Mouse (Mus musculus) hindbrain, embryonic 14.5 days (tissue): Measurements from ENCODE around the gene Tmc5. TPM values are rescaled to one million over a fixed set of nuclear protein-coding genes. Genes with fewer than 3 reads are reported as not detected.

Source experiments
- ATAC-seq: fragments of 200-750 bp; cut with Nextera tagmentation; 2 replicates; pipeline ENCODE4 v1.8.0; 2017; ENCODE audit warnings: moderate number of reproducible peaks, mild to moderate bottlenecking, moderate TSS enrichment, moderate library complexity; ENCODE audit not compliant: low FRiP score
- DNase-seq: peaks from one replicate; pipeline ENCODE4 v3.0.0-alpha.2; 2015; ENCODE audit warnings: low spot score
- H3K27ac ChIP-seq: fragments of 300-500 bp; sonication (generic); 2 replicates; pipeline ENCODE4 v1.5.1; 2014; ENCODE audit warnings: mild to moderate bottlenecking, moderate library complexity
- H3K27me3 ChIP-seq: fragments of 300-500 bp; sonication (generic); 2 replicates; pipeline ENCODE4 v1.6.1; 2014; ENCODE audit warnings: mild to moderate bottlenecking, low read length, mixed read lengths; ENCODE audit not compliant: control insufficient read depth, insufficient read depth
- H3K36me3 ChIP-seq: fragments of 300-500 bp; sonication (generic); replicated peaks from 2 replicates; pipeline ENCODE4 v1.6.1; 2014; ENCODE audit not compliant: control insufficient read depth, insufficient read depth
- H3K4me1 ChIP-seq: fragments of 300-500 bp; sonication (generic); replicated peaks from 2 replicates; pipeline ENCODE4 v1.6.1; 2014; ENCODE audit warnings: antibody characterized with exemption, low read length, mixed read lengths; ENCODE audit not compliant: control insufficient read depth, insufficient read depth
- H3K4me2 ChIP-seq: fragments of 300-500 bp; sonication (generic); replicated peaks from 2 replicates; pipeline ENCODE4 v1.6.1; 2014; ENCODE audit warnings: mild to moderate bottlenecking, moderate library complexity
- H3K4me3 ChIP-seq: fragments of 300-500 bp; sonication (generic); replicated peaks from 2 replicates; pipeline ENCODE4 v1.5.1; 2014; ENCODE audit warnings: mild to moderate bottlenecking, low read length
- H3K9ac ChIP-seq: fragments of 300-500 bp; sonication (generic); 2 replicates; pipeline ENCODE4 v1.6.1; 2014
- H3K9me3 ChIP-seq: fragments of 300-500 bp; sonication (generic); 2 replicates; pipeline ENCODE4 v1.6.1; 2016; ENCODE audit warnings: low read length; ENCODE audit not compliant: control insufficient read depth
- WGBS: fragments of 180-500 bp; shearing (Covaris S2); extraction: QIAGEN DNeasy Blood & Tissue Kit; methylation state at CpG from one replicate; pipeline ENCODE4 v1.1.7; 2014; 5-methylcytosine and 5-hydroxymethylcytosine counted together
- polyA plus RNA-seq: library from polyadenylated mRNA; unstranded; fragments of >200 nt; fragmentation: Nextera tagmentation; extraction: Ambion mirVana; gene quantifications from 2 replicates; pipeline ENCODE4 v1.2.1, GENCODE M21; 2014

Tmc5 gene
- polyA plus RNA-seq, 1 experiment from 2014 or later = 0.20 TPM

- DNase-seq (no peak), ATAC-seq (no peak)
- H3K27me3 ChIP-seq = no peaks in the 10 kb centered on the region
- no peaks in the 10 kb centered on the region for H3K36me3 ChIP-seq
- H3K4me2 ChIP-seq = no peak overlapping the region
- 80% methylated on average over 6 of the region's 6 CpGs for whole genome bisulfite sequencing
- H3K4me1 ChIP-seq = no peaks in the 10 kb centered on the region
- H3K9me3 ChIP-seq = no peaks in the 10 kb centered on the region
- no peak overlapping the region for H3K4me3 ChIP-seq
- no peak overlapping the region for H3K9ac ChIP-seq
- no peak overlapping the region for H3K27ac ChIP-seq
These were observed 55.6 kb downstream of the Tmc5 start for GRCm38 (mm10) chr7:118652572-118653295.

DNA sequence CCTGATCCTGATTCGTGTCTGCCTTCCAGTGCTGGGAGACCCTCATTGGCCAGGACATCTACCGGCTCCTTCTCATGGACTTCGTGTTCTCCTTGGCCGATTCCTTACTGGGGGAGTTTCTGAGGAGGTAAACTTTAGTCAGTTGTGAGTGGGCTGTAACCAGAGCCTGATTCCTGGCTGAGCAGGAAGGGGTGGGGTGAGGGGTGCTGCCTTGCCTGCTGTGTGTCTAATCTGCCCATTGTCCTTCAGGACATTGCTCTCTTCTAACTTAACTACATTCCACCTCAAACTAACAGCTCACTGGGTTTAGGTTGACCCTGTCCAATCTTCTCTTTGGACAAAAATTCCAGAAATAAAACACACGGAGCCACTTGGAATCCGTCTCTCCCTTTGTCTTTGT lies 59.6 kb downstream of the Tmc5 start:
- Histone ChIP-seq H3K9me3 (no peaks in the 10 kb centered on the region), H3K9ac (no peak overlapping the region), H3K4me1 (no peaks in the 10 kb centered on the region), H3K27me3 (no peaks in the 10 kb centered on the region), H3K4me2 (no peak overlapping the region), H3K4me3 (no peak overlapping the region), H3K36me3 (no peaks in the 10 kb centered on the region), H3K27ac (no peak overlapping the region)
- WGBS = 34% methylated on average over 6 of the region's 6 CpGs
- DNase-seq (no peak), ATAC-seq (no peak)

DNA sequence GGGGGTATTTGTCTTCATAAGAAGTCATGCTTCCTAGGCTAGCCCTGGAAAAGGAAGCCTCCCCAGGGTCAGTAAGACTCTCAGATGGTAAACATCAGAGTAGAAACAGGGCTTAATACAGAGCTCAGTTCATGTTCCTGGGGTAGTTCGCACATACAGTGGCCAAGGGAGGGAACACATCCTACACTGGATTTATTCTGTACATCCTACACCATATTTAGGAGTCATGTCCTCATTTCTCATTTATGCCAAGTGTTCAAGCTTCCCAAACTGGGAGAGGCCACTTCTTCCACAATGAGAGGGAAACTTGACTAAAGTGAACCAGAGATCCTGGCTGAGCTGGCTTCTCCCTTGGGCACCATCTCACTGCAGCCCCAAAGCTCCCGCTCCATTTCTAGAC lies 70.7 kb downstream of the Tmc5 start:
- no peaks in the 10 kb centered on the region for H3K27me3 ChIP-seq
- H3K9ac ChIP-seq = no peak overlapping the region
- peaks cover 9% of the 10 kb centered on the region; the same call in 1 of the 2 replicates for H3K9me3 ChIP-seq
- 94% methylated on average over 2 of the region's 2 CpGs for WGBS
- H3K36me3 ChIP-seq = no peaks in the 10 kb centered on the region
- no peak overlapping the region for H3K4me2 ChIP-seq
- DNase-seq (no peak), ATAC-seq (no peak)
- no peaks in the 10 kb centered on the region for H3K4me1 ChIP-seq
- no peak overlapping the region for H3K4me3 ChIP-seq
- no peak overlapping the region for H3K27ac ChIP-seq

- WGBS = 72% methylated on average over 4 of the region's 4 CpGs
- Histone ChIP-seq H3K4me3 (no peak overlapping the region), H3K9me3 (no peaks in the 10 kb centered on the region), H3K4me1 (no peaks in the 10 kb centered on the region), H3K4me2 (no peak overlapping the region), H3K36me3 (no peaks in the 10 kb centered on the region), H3K9ac (no peak overlapping the region), H3K27ac (no peak overlapping the region), H3K27me3 (no peaks in the 10 kb centered on the region)
- ATAC-seq (no peak), DNase-seq (no peak)
These were observed 73.0 kb downstream of the Tmc5 start for GRCm38 (mm10) chr7:118670142-118670541.

- H3K4me1 ChIP-seq = no peaks in the 10 kb centered on the region
- no peak overlapping the region for H3K4me2 ChIP-seq
- H3K27me3 ChIP-seq = no peaks in the 10 kb centered on the region
- H3K36me3 ChIP-seq = no peaks in the 10 kb centered on the region
- H3K4me3 ChIP-seq = no peak overlapping the region
- H3K9ac ChIP-seq = no peak overlapping the region
- 89% methylated on average over 4 of the region's 4 CpGs for WGBS
- no peak for DNase-seq
- no peak overlapping the region for H3K27ac ChIP-seq
- H3K9me3 ChIP-seq = 0 out of 2 replicates have a peak, but pooled peaks cover 3% of the 10 kb centered on the region
- no peak for ATAC-seq
These were observed 79.7 kb downstream of the Tmc5 start for GRCm38 (mm10) chr7:118676826-118677225.

DNA sequence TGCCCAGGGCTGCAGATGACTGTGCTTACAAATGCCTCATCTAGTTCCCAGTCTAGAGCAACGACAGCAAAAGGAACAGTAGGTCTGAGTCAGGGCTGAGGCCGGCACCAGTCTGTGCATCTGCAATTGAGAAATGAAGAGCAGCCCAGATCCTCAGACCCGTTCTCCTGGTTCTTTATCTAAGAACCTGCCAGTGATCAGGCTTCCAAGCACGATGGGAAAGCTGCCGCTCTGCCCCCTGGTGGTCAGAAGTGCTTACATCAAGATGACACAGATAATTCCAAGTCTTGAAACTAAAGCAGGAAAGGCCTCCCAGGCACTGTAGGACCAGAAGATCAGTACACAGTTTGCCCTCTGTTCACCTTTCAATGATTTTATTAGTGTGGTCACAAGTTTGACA lies 91.1 kb downstream of the Tmc5 start:
- DNase-seq = peak; percentile 94
- ATAC-seq = peak; percentile 49; the same call in 1 of the 2 replicates
- H3K27me3 ChIP-seq = no peaks in the 10 kb centered on the region
- H3K4me2 ChIP-seq = no peak overlapping the region
- no peaks in the 10 kb centered on the region for H3K4me1 ChIP-seq
- peaks cover 65% of the 10 kb centered on the region for H3K36me3 ChIP-seq
- H3K9ac ChIP-seq = no peak overlapping the region
- 23% methylated on average over 5 of the region's 5 CpGs for WGBS
- H3K9me3 ChIP-seq = no peaks in the 10 kb centered on the region
- H3K4me3 ChIP-seq = no peak overlapping the region
- no peak overlapping the region for H3K27ac ChIP-seq

GRCm38 (mm10) chr7:118689088-118689487 lies 92.0 kb downstream of the Tmc5 start:
- peaks cover 74% of the 10 kb centered on the region for H3K36me3 ChIP-seq

DNA sequence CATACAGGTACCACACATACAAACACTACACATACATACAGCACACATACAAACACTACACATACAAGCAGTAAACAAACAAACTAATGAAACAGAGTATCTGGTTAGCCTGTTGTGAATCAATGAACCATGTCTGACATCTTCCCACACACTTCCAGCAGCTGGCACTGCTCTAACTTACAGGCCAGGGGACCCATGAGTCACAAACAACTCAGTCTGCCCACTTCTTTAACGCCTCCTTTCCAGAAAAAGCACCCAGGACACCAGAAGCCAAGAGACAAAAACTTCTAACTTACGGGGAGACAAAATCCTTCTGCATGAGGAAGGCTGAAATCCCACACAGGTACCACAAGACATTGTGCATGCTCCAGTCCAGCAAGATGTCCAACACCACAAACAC lies 94.2 kb downstream of the Tmc5 start:
- no peak for ATAC-seq

More at GRCm38 (mm10) chr7:118689088-118689487, 92.0 kb downstream of the Tmc5 start:
- no peak overlapping the region for H3K27ac ChIP-seq
- WGBS = 85% methylated on average over 7 of the region's 7 CpGs
- H3K27me3 ChIP-seq = no peaks in the 10 kb centered on the region
- H3K4me2 ChIP-seq = no peak overlapping the region
- H3K4me1 ChIP-seq = no peaks in the 10 kb centered on the region
- H3K9me3 ChIP-seq = no peaks in the 10 kb centered on the region
- H3K4me3 ChIP-seq = no peak overlapping the region
- H3K9ac ChIP-seq = no peak overlapping the region
- ATAC-seq = no peak
- no peak for DNase-seq

GRCm38 (mm10) chr7:118696146-118696545 lies 99.0 kb downstream of the Tmc5 start:
- Histone ChIP-seq H3K4me1 (no peaks in the 10 kb centered on the region), H3K9me3 (no peaks in the 10 kb centered on the region), H3K4me2 (no peak overlapping the region), H3K27me3 (no peaks in the 10 kb centered on the region), H3K9ac (no peak overlapping the region), H3K36me3 (peaks cover 82% of the 10 kb centered on the region), H3K4me3 (no peak overlapping the region), H3K27ac (no peak overlapping the region)
- no peak for ATAC-seq
- no peak for DNase-seq
- 97% methylated on average over 6 of the region's 6 CpGs for WGBS

More for the DNA sequence above, 94.2 kb downstream of the Tmc5 start:
- Histone ChIP-seq H3K9ac (no peak overlapping the region), H3K27ac (no peak overlapping the region), H3K27me3 (no peaks in the 10 kb centered on the region), H3K4me1 (no peaks in the 10 kb centered on the region), H3K4me2 (no peak overlapping the region), H3K36me3 (peaks cover 95% of the 10 kb centered on the region), H3K9me3 (no peaks in the 10 kb centered on the region), H3K4me3 (no peak overlapping the region)
- WGBS = 93% methylated on average over 2 of the region's 2 CpGs
- DNase-seq = no peak

- no peak for DNase-seq
These were observed 100.1 kb downstream of the Tmc5 start for GRCm38 (mm10) chr7:118697168-118697567.

More at GRCm38 (mm10) chr7:118697168-118697567, 100.1 kb downstream of the Tmc5 start:
- H3K9me3 ChIP-seq = no peaks in the 10 kb centered on the region
- H3K27ac ChIP-seq = no peak overlapping the region
- no peak overlapping the region for H3K4me2 ChIP-seq
- H3K36me3 ChIP-seq = peaks cover 74% of the 10 kb centered on the region
- H3K4me1 ChIP-seq = no peaks in the 10 kb centered on the region
- no peak overlapping the region for H3K9ac ChIP-seq
- no peak for ATAC-seq
- no peak overlapping the region for H3K4me3 ChIP-seq
- WGBS = 83% methylated on average over 4 of the region's 4 CpGs
- no peaks in the 10 kb centered on the region for H3K27me3 ChIP-seq
